Mouse (Mus musculus) testis, adult 2 months (tissue): ENCODE measurements around the gene Rad9b. TPM values are rescaled to one million over a fixed set of nuclear protein-coding genes. Genes with fewer than 3 reads are reported as not detected.
A peak's percentile ranks its signal among the peaks of the same experiment; 100 is the strongest.

Source experiments
- H3K27ac ChIP-seq: fragments of 200-500 bp; 2 replicates; pipeline ENCODE4 v1.5.1; 2012; ENCODE audit warnings: low read depth, low read length; ENCODE audit not compliant: control insufficient read depth, insufficient read depth
- H3K27me3 ChIP-seq: fragments of 200-500 bp; 2 replicates; pipeline ENCODE4 v1.6.1; 2012; ENCODE audit warnings: mild to moderate bottlenecking, low read length, moderate library complexity; ENCODE audit not compliant: control insufficient read depth, insufficient read depth
- H3K36me3 ChIP-seq: fragments of 200-500 bp; 2 replicates; pipeline ENCODE4 v1.6.1; 2012; ENCODE audit warnings: mild to moderate bottlenecking, low read length; ENCODE audit not compliant: control insufficient read depth, insufficient read depth
- H3K4me1 ChIP-seq: fragments of 200-500 bp; 2 replicates; pipeline ENCODE4 v1.6.1; 2012; ENCODE audit warnings: low read length; ENCODE audit not compliant: control insufficient read depth, insufficient read depth
- H3K4me3 ChIP-seq: fragments of 200-500 bp; 2 replicates; pipeline ENCODE4 v1.5.1; 2012; ENCODE audit warnings: low read depth, mild to moderate bottlenecking, low read length, moderate library complexity, mixed read lengths; ENCODE audit not compliant: control insufficient read depth
- CTCF ChIP-seq: fragments of 200-500 bp; IDR thresholded peaks from 2 replicates; pipeline ENCODE4 v1.5.1; 2012; ENCODE audit warnings: low read depth, mild to moderate bottlenecking, inconsistent platforms, low read length, moderate library complexity; ENCODE audit not compliant: control insufficient read depth, insufficient read depth, insufficient replicate concordance
- POLR2A ChIP-seq: fragments of 200-500 bp; IDR thresholded peaks from 2 replicates; pipeline ENCODE4 v1.6.1; 2012; ENCODE audit warnings: low read depth, mild to moderate bottlenecking, inconsistent platforms, low read length, moderate library complexity; ENCODE audit not compliant: control insufficient read depth
- polyA plus RNA-seq: library from polyadenylated mRNA; depleted of rRNA; stranded (reverse); fragments of >200 nt; gene quantifications from 2 replicates; pipeline ENCODE4 v1.2.3, GENCODE M21; 2012

The Rad9b gene
- polyA plus RNA-seq, 1 experiment = 28.0 TPM

GRCm38 (mm10) chr5:122397495-122397894 lies 43.5 kb upstream of the Rad9b start:
- Histone ChIP-seq H3K36me3 (no peaks in the 10 kb centered on the region), H3K4me1 (peaks cover 5% of the 10 kb centered on the region), H3K4me3 (no peak overlapping the region), H3K27me3 (no peaks in the 10 kb centered on the region), H3K27ac (no peak overlapping the region)
- no peak for TF ChIP-seq CTCF
- TF ChIP-seq POLR2A = no peak

GRCm38 (mm10) chr5:122396791-122397190 lies 42.8 kb upstream of the Rad9b start:
- H3K4me3 ChIP-seq = no peak overlapping the region

GRCm38 (mm10) chr5:122393887-122394286 lies 39.9 kb upstream of the Rad9b start:
- TF ChIP-seq CTCF (peak; percentile 67; the same call in 1 of the 2 replicates), POLR2A (no peak)
- Histone ChIP-seq H3K36me3 (no peaks in the 10 kb centered on the region), H3K27me3 (no peaks in the 10 kb centered on the region), H3K4me1 (peaks cover 5% of the 10 kb centered on the region), H3K4me3 (no peak overlapping the region), H3K27ac (no peak overlapping the region)

More at GRCm38 (mm10) chr5:122396791-122397190, 42.8 kb upstream of the Rad9b start:
- H3K27ac ChIP-seq = peak overlapping the region; percentile 55; the same call in 1 of the 2 replicates
- no peak for TF ChIP-seq CTCF
- TF ChIP-seq POLR2A = no peak
- peaks cover 5% of the 10 kb centered on the region for H3K4me1 ChIP-seq
- H3K36me3 ChIP-seq = no peaks in the 10 kb centered on the region
- no peaks in the 10 kb centered on the region for H3K27me3 ChIP-seq

- no peaks in the 10 kb centered on the region for H3K27me3 ChIP-seq
- TF ChIP-seq CTCF = no peak
- no peak for TF ChIP-seq POLR2A
- peaks cover 5% of the 10 kb centered on the region for H3K4me1 ChIP-seq
- no peaks in the 10 kb centered on the region for H3K36me3 ChIP-seq
- H3K4me3 ChIP-seq = peak overlapping the region; percentile 87
- 0 out of 2 replicates have a peak overlapping the region, but pooled peaks have one; percentile 2 for H3K27ac ChIP-seq
Measured at GRCm38 (mm10) chr5:122392227-122393004, 38.4 kb upstream of the Rad9b start.

- peak within 1 kb of the TSS; percentile 87 for H3K4me3 ChIP-seq
- H3K4me1 ChIP-seq = peaks cover 5% of the 10 kb centered on the region
- no peaks in the 10 kb centered on the region for H3K27me3 ChIP-seq
- no peaks in the 10 kb centered on the region for H3K36me3 ChIP-seq
- TF ChIP-seq CTCF = peak; percentile 97
- peak; percentile 60 for TF ChIP-seq POLR2A
- 0 out of 2 replicates have a peak within 1 kb of the TSS, but pooled peaks have one; percentile 9 for H3K27ac ChIP-seq
Measured at GRCm38 (mm10) chr5:122391786-122392180, 37.8 kb upstream of the Rad9b start, which contains the start of gene Arpc3. Gene Arpc3, plus strand, starts transcription at chr5:122391878.

GRCm38 (mm10) chr5:122391178-122391785 lies 37.2 kb upstream of the Rad9b start:
- no peaks in the 10 kb centered on the region for H3K36me3 ChIP-seq
- H3K27me3 ChIP-seq = no peaks in the 10 kb centered on the region
- peaks cover 2% of the 10 kb centered on the region; the same call in 1 of the 2 replicates for H3K4me1 ChIP-seq
- peak overlapping the region; percentile 87 for H3K4me3 ChIP-seq
- no peak for TF ChIP-seq POLR2A
- TF ChIP-seq CTCF = no peak
- no peak overlapping the region for H3K27ac ChIP-seq

GRCm38 (mm10) chr5:122390671-122391070 lies 36.6 kb upstream of the Rad9b start:
- H3K27me3 ChIP-seq = no peaks in the 10 kb centered on the region
- TF ChIP-seq CTCF = no peak
- TF ChIP-seq POLR2A = no peak
- H3K36me3 ChIP-seq = no peaks in the 10 kb centered on the region
- no peak overlapping the region for H3K27ac ChIP-seq
- H3K4me1 ChIP-seq = peaks cover 2% of the 10 kb centered on the region; the same call in 1 of the 2 replicates
- no peak overlapping the region for H3K4me3 ChIP-seq
